Mouse (Mus musculus): Measurements from ENCODE around the gene Vdac2.
A peak's percentile ranks its signal among the peaks of the same experiment; 100 is the strongest.

Vdac2 gene

DNA sequence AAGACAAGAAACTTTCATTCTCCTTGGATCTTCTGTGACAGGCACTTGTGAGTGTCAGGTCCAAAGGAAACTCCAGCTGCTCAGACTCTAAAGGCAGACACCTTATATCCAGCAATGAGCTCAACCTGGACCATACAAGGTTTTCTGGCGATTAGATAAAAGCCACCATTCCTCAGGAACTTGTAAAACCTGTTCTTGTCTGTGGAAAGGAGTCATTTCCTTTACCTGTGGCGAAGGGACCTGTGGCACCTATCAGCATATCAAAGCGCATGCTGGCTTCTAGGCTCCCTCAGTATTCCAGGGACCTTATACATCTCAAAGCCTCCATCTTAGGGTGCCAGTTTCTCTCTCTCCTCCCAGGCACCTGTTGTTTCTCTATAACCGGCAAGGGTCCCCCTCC, 7.6 kb upstream of the Vdac2 start:
- no peak for DNase-seq (ENCODE audit: low spot score)

GRCm38 (mm10) chr14:21820880-21821505, 4.0 kb upstream of the Vdac2 start:
- no peak for DNase-seq (ENCODE audit: low spot score)

DNA sequence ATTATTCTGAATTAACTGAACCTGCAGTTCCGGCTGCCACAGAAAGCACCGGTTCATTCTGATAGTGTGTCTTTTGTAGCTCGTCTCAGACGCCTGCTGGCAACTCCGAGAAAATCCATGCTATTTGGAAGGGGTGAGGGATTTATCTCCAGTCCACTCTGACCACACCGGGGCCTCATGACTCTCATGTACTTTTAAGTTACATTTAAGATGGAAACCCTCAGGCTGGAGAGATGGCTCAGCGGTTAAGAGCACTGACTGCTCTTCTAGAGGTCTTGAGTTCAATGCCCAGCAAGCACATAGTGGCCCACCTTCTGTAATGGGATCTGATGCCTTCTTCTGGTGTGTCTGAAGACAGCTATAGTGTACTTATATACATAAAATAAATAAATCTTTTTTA, 2.7 kb upstream of the Vdac2 start:
- DNase-seq (ENCODE audit: low spot score), result no peak

DNA sequence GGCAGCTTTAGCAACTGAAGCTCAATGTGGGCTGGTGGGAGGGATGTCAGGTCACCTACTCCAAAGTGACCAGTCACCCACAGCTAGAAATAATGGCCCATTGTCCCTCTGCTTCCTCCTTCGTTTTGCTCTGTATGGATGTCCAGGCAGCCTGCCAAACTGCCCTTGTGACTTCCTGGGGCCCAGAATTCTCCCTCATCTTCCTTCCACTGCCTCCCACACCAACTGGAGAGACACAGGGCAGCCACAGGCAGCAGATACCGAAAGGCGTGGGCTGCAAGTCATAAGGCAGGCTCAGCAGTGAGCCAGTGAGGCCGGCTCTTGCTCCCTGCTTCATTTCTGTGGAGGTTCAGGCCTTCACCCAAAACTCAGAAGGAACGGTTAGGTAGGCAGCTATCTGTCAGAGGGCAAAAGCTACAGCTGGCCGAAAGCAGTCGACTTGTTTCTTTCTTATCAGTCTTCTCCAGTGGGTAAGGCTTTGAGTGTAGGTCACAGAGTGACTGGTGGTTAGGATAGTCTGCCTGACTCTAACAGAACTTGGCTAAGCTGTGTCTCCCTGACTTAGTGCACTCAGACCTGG, 2.2 kb upstream of the Vdac2 start:
- no peak for DNase-seq (ENCODE audit: low spot score)

DNA sequence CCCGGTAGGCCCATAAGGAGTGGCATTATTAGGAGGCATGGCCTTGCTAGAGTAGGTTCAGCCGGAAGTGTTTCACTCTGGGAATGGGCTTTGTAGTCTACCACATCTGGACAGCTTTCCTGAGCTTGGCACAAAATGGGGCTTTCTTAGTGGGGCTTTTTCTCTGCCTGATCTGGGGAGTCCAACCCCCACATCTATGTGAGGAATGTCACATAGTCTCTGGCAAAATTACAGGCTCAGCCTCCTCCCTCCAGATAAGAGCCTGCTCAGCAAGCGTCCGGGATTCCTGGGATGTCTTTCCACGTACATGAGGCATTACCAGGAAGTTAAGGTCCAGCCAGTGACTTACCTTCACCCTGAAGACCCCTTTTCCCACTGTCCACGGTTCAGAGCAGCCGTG, 1.1 kb upstream of the Vdac2 start:
- DNase-seq (ENCODE audit: low spot score), result no peak

GRCm38 (mm10) chr14:21825786-21826491, 901 bp downstream of the Vdac2 start:
- no peak for DNase-seq (ENCODE audit: low spot score)

GRCm38 (mm10) chr14:21830876-21831767, 6.1 kb downstream of the Vdac2 start:
- peak; percentile 98 for DNase-seq (ENCODE audit: low spot score)

- no peak for DNase-seq (ENCODE audit: low spot score)
Observed at GRCm38 (mm10) chr14:21831830-21832403, 6.9 kb downstream of the Vdac2 start.

GRCm38 (mm10) chr14:21838336-21839017, 13.4 kb downstream of the Vdac2 start:
- DNase-seq (ENCODE audit: low spot score), result no peak

GRCm38 (mm10) chr14:21841819-21842592, 17.0 kb downstream of the Vdac2 start:
- no peak for DNase-seq (ENCODE audit: low spot score)

- no peak for DNase-seq (ENCODE audit: low spot score)
Observed at GRCm38 (mm10) chr14:21843263-21843662, 18.2 kb downstream of the Vdac2 start.

GRCm38 (mm10) chr14:21846827-21847380, 21.9 kb downstream of the Vdac2 start:
- DNase-seq (ENCODE audit: low spot score), result no peak

- DNase-seq (ENCODE audit: low spot score), result peak; percentile 85
Observed at GRCm38 (mm10) chr14:21847381-21848165, 22.5 kb downstream of the Vdac2 start.

DNA sequence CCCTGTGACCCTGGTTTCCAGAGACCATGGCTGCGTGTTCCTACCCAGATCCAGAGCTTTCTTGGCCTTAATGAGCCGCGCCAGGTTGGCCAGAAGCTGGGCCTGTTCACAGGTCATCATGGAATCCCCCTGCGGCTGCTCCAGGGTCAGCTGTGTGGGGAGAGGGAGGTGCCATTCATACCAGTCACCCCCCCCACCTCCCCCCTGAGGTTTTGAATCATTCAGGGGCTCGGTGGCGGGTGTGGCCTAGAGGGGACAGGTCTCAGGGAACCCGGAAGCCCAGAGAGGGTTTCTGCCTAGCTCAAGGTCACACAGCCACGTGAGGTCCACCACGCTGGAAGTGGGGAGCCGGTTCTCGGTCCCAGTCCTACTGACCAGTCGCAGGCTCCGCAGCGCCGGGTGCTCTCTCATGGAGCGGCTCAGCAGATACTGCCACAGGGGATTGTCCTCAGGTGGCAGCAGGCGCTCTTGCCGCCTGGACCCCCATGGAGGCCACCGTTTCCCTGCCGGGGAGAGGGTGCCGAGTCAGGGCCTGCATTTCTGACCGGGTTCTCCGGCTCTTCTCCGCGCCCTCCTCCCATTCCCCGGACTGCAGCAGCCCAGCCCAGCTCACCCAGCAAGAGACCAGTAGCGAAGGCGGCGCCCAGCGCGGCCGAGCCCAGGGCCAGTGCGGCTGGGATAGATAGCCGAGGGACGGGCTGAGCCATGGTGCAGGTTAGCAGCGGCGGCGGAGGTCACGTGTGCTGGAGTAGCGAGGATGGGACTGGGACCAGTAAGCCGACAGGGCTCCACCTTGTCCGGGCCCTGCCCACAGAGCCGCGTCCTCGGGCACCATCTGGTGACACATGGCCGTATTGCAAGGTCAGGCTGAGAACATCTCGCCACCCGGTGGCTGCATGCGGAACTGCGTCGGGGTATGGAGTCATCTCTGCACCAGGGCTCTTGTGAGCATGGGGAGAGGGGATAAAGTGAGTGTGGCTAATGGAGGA, 23.4 kb downstream of the Vdac2 start, which contains the start of gene Comtd1:
Gene Comtd1, minus strand, starts transcription at position 812 of the 989 bp plus-strand sequence.
- DNase-seq (ENCODE audit: low spot score), result peak; percentile 98

- no peak for DNase-seq (ENCODE audit: low spot score)
Observed at GRCm38 (mm10) chr14:21849524-21850418, 24.7 kb downstream of the Vdac2 start.

- no peak for DNase-seq (ENCODE audit: low spot score)
Observed at GRCm38 (mm10) chr14:21850419-21851127, 25.5 kb downstream of the Vdac2 start.

All from embryo, embryonic 10 days (tissue).